Comparison of ENCODE assay signal across 10 mouse cellular contexts in the genomic region with DNA sequence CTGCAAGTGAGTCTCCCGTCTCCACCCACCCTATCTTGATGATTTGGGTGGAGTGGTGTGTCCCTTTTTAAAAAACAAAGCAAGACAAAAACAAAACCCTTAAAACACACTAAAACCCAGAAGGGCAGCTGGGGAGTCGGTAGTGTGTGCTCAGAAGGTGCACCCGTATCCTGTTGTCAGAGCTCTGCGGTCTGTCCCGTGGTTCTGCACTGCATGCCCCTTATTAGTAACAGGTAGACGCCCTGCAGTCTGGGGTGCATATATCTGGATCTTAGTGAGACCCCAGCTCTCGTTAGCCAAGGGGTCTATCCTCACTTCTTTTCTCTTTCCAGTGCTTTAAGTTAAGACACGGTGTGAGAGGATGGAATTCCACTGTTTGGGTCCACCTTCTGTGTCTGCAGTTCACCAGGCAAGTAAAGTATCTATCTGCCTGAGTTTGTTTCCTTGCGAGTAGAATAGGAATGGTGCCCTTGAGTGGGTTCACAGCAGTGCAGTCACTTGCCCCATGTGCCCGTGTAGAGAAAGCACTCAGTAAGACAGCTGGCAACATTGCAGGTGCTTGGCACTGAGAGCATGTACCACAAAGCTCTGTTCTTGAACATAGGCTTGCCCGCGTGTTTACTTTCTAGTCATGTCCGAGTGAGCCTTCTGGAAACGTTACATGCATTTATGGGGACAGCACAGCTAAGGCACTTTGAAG.
DNase-seq lines count a peak whose midpoint lies in the region; ATAC-seq and TF ChIP-seq lines count a peak whose summit lies in the region.
"Had no signal": no experiment of that assay in that cellular context is flagged by ENCODE, and none has a peak within 500 bp of the region (broad histone marks: within the 10 kb centered on the region; RNA-seq: fewer than 3 reads in every experiment).

No protein-coding gene starts in this region.

- peaks cover 60% of the 10 kb centered on the region for H3K79me2 ChIP-seq in liver, adult 2 months (ENCODE audit: control insufficient read depth, insufficient read depth, low read length)

- no peak for TF ChIP-seq POLR2A in liver, adult 2 months (IDR thresholded peaks at IDR 0.05; ENCODE audit: extremely low read depth, insufficient read depth, low read length)

- no peak overlapping the region for H3K9ac ChIP-seq in liver, adult 2 months (ENCODE audit: low read depth, low read length)
- H3K9ac ChIP-seq: limb, embryonic 12.5 days; stomach, embryonic 15.5 days had no signal

- no peak overlapping the region; the same call in 1 of the 2 replicates for H3K27ac ChIP-seq in liver, adult 2 months (replicated peaks; ENCODE audit: insufficient read depth, low read depth, low read length)
- H3K27ac ChIP-seq: limb, embryonic 12.5 days had no signal

- peaks cover 12% of the 10 kb centered on the region for H3K4me1 ChIP-seq in liver, adult 2 months (ENCODE audit: control insufficient read depth, insufficient read depth, low read length)

- ATAC-seq in erythroid progenitor cell, adult 5-6 weeks (replicated peaks; ENCODE audit: low FRiP score, poor library complexity, severe bottlenecking) = 0 out of 2 replicates have a peak, but pooled peaks have one; percentile 47
- ATAC-seq in neutrophil, adult 5-6 weeks (ENCODE audit: extremely low read depth, insufficient number of reproducible peaks, low FRiP score, poor library complexity, severe bottlenecking) = peak; percentile 37
- ATAC-seq in frontal cortex, adult (ENCODE audit: low TSS enrichment) = no peak

- no peak overlapping the region for H3K4me3 ChIP-seq in liver, adult 2 months (ENCODE audit: insufficient read depth, low read depth, low read length)
- H3K4me3 ChIP-seq: limb, embryonic 12.5 days; stomach, embryonic 15.5 days had no signal

- no peak for TF ChIP-seq CTCF in liver, adult 2 months (IDR thresholded peaks at IDR 0.05; ENCODE audit: low read depth, low read length)

- no peaks in the 10 kb centered on the region for H3K36me3 ChIP-seq in liver, adult 2 months (ENCODE audit: control insufficient read depth, insufficient read depth, low read length)
- H3K36me3 ChIP-seq: limb, embryonic 12.5 days; stomach, embryonic 15.5 days had no signal

- WGBS in liver, adult 2 months = 81% methylated on average over 14 of the region's 14 CpGs

- peak; percentile 64 for DNase-seq in cerebellum, adult 9-11 months
- DNase-seq in cerebellum, postnatal 4 days (ENCODE audit: low spot score in 2 of 2) = no peak
- peak; percentile 56 for DNase-seq in liver, adult 2 months (ENCODE audit: extremely low read depth, low read depth, low spot score)
- DNase-seq in liver = no peak
- no peak for DNase-seq in gastrocnemius, postnatal 4 days (ENCODE audit: low spot score in 2 of 2)

- no peaks in the 10 kb centered on the region for H3K27me3 ChIP-seq in liver, adult 2 months (ENCODE audit: control insufficient read depth, insufficient read depth, low read length)
- H3K27me3 ChIP-seq: limb, embryonic 12.5 days; stomach, embryonic 15.5 days had no signal

Comparison
In these comparisons a context has a peak if more than half of its experiments do, and no peak if none do; other contexts are left out.
1. DNase-seq: peak in cerebellum, adult 9-11 months (single experiment) and liver, adult 2 months (single experiment); none in cerebellum, postnatal 4 days (0 of 2), liver (single experiment) and gastrocnemius, postnatal 4 days (0 of 2).